Mouse (Mus musculus) spleen, postnatal 4 days (tissue): ENCODE data around the gene Adsl.

ENCODE experiments used
- DNase-seq, 2 experiments: peaks; one replicate each; pipeline ENCODE4 v3.0.0; 2022; ENCODE audit warnings: low spot score in 2 of 2

The Adsl gene

DNA sequence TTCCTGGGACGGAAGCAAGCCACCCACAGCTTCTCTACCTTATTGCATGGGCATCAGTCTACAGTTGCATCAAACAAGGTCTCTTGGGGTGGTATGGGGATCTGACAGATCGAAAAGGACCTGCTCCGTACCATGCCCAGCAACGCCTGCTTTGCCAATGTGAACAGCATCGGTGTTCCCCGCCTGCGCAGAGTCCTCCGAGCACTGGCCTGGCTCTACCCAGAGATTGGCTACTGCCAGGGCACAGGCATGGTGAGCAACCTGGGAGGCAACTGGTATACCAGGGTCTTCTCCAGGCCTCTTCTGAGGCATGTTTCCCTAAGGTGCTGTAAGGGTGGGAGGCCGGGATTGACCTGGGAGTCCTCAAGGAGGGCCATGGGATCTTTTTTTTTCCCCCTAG lies 59.0 kb downstream of the Adsl start:
- no peak for DNase-seq

DNA sequence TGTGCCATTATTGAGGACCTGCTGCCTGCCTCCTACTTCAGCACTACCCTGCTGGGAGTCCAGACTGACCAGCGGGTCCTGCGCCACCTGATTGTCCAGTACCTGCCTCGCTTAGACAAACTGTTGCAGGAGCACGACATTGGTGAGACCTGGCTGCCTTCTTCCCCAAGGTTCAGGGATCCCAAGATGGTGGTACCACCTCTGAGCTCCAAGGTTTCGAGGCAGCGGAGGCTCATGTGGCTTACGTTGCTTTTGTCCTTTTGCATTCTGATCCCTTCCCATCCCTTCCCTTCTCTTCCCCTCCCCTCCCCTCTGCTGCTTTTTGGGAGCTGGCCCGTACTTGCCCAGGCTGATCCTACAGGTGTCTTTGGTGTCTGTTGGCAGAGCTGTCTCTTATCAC lies 59.6 kb downstream of the Adsl start:
- DNase-seq, result no peak

DNA sequence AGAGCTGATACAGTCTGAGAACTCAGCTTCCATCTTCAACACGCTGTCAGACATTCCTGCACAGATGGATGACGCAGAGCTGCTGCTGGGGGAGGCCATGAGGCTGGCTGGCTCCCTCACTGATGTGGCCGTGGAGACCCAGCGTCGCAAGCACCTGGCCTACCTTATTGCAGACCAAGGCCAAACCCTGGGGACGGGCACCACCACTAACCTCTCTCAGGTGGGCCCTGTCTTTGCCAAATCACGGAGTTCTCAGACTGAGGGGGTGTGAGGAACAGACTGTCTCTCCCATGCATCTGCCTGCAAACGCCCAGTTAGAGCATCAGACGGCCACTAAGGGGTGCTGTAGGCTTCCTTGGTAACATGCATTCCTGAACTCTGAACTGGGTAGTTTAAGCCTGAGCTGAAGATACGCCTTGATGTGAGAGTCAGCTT lies 60.4 kb downstream of the Adsl start:
- DNase-seq, result peak in 1 of 2 experiments; percentile 66

- DNase-seq, result no peak
These were observed 61.8 kb downstream of the Adsl start for GRCm38 (mm10) chr15:81010114-81010513.

DNA sequence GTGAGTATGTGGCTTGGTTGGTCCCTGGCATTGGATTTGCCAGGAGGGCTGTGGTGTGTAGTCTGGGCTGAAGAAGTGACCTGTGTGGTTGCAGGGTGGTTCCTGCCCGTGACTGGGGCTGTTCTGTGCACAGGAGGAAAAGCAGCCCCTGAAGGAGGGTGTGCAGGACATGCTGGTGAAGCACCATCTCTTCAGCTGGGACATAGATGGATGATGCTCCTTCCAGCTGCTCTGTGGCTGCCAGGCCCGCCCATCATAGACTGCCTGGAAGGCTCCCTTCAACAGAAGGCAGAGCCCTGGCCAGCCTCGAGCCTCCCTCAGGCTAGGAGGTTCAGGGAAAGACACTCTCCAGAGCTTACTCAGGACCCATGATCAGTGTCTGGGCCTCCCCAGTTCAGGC lies 63.2 kb downstream of the Adsl start:
- DNase-seq, result no peak

DNA sequence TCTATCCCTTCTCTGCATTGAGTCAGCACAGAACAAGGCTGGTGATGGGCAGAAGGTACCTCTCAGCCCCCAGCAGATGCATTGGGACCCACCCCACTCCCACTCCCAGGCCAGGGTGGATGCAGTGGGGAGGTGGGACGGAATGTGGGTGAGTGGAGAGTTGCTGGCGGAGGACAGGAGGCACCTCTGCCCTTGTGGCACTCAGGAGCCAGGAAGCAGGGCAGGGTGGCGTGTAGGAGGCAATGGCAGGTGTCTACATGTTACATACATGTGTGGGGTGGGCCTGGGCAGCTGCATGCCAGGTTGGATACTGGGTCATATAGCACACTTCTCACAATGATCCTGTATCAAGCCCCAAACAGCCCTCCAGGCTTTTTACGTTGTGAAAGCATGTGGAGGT lies 64.1 kb downstream of the Adsl start:
- no peak for DNase-seq

DNA sequence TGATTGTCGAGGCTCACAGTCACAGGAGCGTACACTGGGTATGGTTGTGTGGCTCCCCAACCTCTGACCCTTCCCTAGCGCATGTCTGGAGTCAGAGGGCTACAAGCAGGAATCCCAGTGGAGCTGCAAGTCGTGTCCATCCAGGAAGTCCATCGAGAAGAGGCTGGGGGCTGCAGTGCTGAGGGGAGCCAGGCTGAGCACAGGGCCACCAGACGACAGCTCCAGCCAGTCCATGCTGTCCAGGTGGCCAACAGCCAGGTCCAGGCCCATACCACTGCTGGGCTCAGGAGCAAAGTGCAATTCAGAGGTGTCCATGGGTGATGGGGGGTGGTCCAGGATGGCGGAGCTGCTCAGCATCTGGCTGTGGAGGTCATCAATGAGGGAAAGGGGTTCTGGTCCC lies 64.9 kb downstream of the Adsl start:
- no peak for DNase-seq

DNA sequence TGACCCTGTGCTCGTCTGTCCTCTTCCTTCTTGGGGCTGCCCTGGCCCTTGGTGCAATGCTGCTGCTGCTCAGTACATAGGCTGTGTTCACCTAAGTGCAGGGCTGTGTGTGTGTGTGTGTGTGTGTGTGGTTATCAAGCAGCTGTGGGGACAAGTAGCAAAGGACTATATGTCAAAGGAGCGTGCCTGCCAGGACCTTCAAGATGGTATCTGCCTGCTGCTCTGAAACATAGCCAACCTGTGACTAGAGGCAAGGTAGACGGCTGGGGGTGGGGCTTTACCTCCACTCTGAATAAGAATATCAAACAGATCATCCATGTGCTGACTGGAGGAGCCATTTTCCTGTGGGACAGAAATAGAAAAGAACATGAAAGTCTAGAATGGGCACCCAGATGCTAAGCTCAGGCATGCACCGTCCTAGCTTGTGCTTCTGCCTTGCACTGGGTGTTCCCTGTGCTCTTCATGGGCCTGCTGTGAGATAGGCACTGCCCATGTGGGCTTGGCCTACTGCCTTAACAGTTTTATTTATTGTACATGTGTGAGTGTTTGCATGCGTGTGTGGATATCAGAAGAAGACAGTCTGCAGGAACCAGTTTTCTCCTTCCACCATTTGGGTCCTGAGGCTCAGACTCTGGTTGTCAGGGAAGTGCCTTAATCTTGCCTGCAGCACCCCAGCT lies 66.9 kb downstream of the Adsl start:
- DNase-seq, result no peak

- DNase-seq, result peak in 1 of 2 experiments; percentile 61
These were observed 68.2 kb downstream of the Adsl start for GRCm38 (mm10) chr15:81016488-81016887.

GRCm38 (mm10) chr15:81017308-81017707 lies 69.0 kb downstream of the Adsl start:
- DNase-seq, result no peak
